Mouse (Mus musculus): Measurements from ENCODE around the gene 1110017D15Rik.

- TF ChIP-seq POLR2A (IDR thresholded peaks at IDR 0.05; ENCODE audit: low read depth, low read length) (no peak), CTCF (IDR thresholded peaks at IDR 0.05; ENCODE audit: extremely low read depth, insufficient read depth, insufficient read length, insufficient replicate concordance) (no peak)
Observed at GRCm38 (mm10) chr4:41470051-41470683, 47.0 kb downstream of the 1110017D15Rik start.

Data from spleen, adult 2 months (tissue).